Mouse (Mus musculus) CH12.LX (cell line): ENCODE results near the gene Rab17.

Experiments
- CTCF ChIP-seq, 2 experiments: IDR thresholded peaks in 1 of 2; conservative IDR thresholded peaks in 1 of 2; 2 replicates each; pipeline ENCODE4 v1.5.1; 2011 to 2012; ENCODE audit warnings: low read depth in 2 of 2, low read length in 2 of 2, improper control_type of control experiment in 1 of 2, inconsistent platforms in 1 of 2, mild to moderate bottlenecking in 1 of 2, moderate library complexity in 1 of 2
- E2F4 ChIP-seq: IDR thresholded peaks from 2 replicates; pipeline ENCODE4 v1.6.1; 2011; ENCODE audit warnings: low read depth, low read length, improper control_type of control experiment; ENCODE audit not compliant: insufficient replicate concordance
- ELF1 ChIP-seq: IDR thresholded peaks from 2 replicates; pipeline ENCODE4 v1.6.1; 2014; ENCODE audit warnings: low read depth, mild to moderate bottlenecking, inconsistent platforms, low read length, improper control_type of control experiment
- EP300 ChIP-seq: IDR thresholded peaks from 2 replicates; pipeline ENCODE4 v1.6.1; 2011; ENCODE audit warnings: low read length, improper control_type of control experiment
- MXI1 ChIP-seq: IDR thresholded peaks from 2 replicates; pipeline ENCODE4 v1.6.1; 2011; ENCODE audit warnings: mild to moderate bottlenecking, low read depth, low read length, improper control_type of control experiment
- POLR2A ChIP-seq: IDR thresholded peaks from 2 replicates; pipeline ENCODE4 v1.6.1; 2011; ENCODE audit warnings: low read depth, mild to moderate bottlenecking, improper control_type of control experiment, low read length
- RCOR1 ChIP-seq: conservative IDR thresholded peaks from 2 replicates; pipeline ENCODE4 v1.6.1; 2012; ENCODE audit warnings: low read depth, mild to moderate bottlenecking, inconsistent platforms, low read length, improper control_type of control experiment
- SIN3A ChIP-seq: IDR thresholded peaks from 2 replicates; pipeline ENCODE4 v1.6.1; 2012; ENCODE audit warnings: low read length, improper control_type of control experiment, inconsistent platforms
- TBP ChIP-seq: conservative IDR thresholded peaks from 2 replicates; pipeline ENCODE4 v1.6.1; 2011; ENCODE audit warnings: low read depth, low read length, improper control_type of control experiment
- USF2 ChIP-seq: conservative IDR thresholded peaks from 2 replicates; pipeline ENCODE4 v1.6.1; 2011; ENCODE audit warnings: low read depth, low read length, improper control_type of control experiment
- ZMIZ1 ChIP-seq: IDR thresholded peaks from 2 replicates; pipeline ENCODE4 v1.6.1; 2012; ENCODE audit warnings: low read depth, mild to moderate bottlenecking, inconsistent platforms, low read length, improper control_type of control experiment

GRCm38 (mm10) chr1:90927308-90927707 lies 42.2 kb downstream of the Rab17 start:
- 0 out of 2 replicates have a peak, but pooled peaks have one; percentile 7 for TF ChIP-seq ELF1
- no peak for TF ChIP-seq MXI1
- TF ChIP-seq POLR2A = no peak
- no peak for TF ChIP-seq CTCF (conservative IDR thresholded peaks at IDR 0.05 in 1 of 2, IDR thresholded peaks at IDR 0.05 in 1 of 2; ENCODE audit: low read depth in 2 of 2, low read length in 2 of 2)
- TF ChIP-seq RCOR1 = no peak
- no peak for TF ChIP-seq TBP
- no peak for TF ChIP-seq SIN3A
- TF ChIP-seq ZMIZ1 = no peak
- no peak for TF ChIP-seq EP300
- no peak for TF ChIP-seq USF2
- no peak for TF ChIP-seq E2F4
